Mouse (Mus musculus): ENCODE measurements around the gene Gm21149.
"Not testable (repeated sequence)": the region's sequence is repeated elsewhere in the genome, so short reads cannot be mapped to it uniquely, and the experiment has no call there.

The Gm21149 gene

DNA sequence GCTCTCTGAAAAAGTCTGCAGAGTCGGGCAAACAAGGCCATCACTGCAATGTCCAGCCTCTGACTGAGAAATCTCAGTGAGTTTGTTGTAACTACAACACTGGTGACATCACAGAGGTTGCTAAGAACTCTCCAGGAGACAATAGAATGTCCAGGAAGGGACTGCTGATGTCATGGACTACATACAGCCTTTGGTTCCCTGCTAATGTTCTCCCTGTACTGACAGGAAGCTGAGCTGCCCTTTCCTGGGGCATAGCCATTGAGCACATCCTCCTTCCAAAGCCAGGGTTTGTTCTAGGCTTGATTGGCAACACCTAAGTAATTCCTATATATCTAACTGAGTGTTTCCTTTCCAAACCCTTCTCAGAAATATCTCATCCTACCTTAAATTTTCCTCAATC lies at the start of gene Gm21149:
Gm21149 (minus strand) TSS at position 101 of the 400 bp plus-strand sequence.
- DNase-seq (ENCODE audit: low read depth, low spot score), result not testable (repeated sequence)

DNA sequence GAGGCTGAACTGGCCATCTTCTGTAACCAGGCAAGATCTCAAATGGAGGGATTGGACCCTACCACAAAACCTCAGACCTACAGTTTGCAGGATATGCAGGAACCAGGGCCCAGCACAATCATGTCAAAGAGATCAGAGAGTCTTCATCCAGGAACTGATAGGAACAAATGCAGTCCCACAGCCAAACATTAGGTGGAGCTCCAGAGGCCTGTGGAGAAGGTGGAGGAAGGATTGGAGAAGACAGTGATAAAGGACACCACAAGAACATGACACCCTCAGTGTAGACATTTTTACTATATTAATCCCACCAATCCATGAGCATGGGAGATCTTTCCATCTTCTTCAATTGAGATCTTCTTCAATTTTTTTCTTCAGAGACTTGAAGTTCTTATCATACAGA lies 46.1 kb upstream of the Gm21149 start:
- not testable (repeated sequence) for DNase-seq (ENCODE audit: low read depth, low spot score)

DNA sequence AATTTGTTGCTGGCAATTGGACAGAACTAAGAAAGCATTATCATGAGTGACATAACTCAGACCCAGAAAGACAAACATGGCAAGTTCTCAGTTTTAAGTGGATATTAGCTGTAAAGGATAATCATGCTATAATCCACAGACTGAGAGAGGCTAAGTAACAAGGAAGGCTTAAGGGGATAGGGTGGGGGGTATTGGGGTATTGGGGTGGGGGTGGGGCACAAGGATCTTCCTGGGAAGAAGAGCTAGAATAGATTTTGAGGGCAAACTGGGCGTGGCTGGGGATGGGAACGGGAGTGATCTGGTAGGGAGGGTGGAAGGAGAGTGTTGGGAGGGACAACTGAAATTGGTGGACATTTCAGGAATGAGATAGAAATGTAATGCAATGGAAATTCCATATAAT lies 45.7 kb upstream of the Gm21149 start:
- not testable (repeated sequence) for DNase-seq (ENCODE audit: low read depth, low spot score)

DNA sequence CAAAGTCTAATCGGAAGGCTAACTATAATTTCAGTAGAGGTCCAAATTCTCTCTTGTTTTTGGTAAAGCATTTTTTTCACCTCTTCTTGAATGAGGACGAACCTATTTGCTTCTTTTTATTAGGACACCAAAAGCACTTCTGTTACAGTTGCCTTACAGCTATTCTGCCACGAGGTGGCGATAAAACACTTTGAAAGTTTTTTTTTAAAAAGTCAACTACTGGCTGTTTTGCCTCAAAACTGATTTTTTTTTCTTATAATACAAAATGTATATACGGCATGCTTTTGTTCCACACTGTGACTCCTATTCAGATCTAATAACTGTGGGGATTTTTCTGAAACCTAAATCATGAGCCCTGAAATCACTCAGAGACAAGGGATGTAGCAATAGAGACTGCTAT lies 44.1 kb upstream of the Gm21149 start:
- not testable (repeated sequence) for DNase-seq (ENCODE audit: low read depth, low spot score)

DNA sequence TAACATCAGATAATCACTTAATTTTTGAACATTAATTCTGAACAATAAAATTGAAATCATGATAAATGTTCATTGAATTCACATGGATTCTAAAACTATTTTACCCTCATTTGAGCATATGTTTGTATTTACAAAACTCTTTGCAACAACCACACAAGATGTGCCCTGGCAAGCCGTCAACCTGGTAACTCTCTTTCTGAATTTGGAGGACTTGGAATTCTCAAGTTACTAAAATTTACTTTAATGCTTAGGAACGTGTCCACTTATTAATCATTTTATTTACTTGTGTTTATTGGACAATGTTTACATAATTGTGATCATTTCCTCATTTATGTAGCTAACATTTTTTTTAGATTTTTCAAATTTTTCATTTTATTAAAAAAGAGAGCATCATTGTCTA lies 40.8 kb upstream of the Gm21149 start:
- not testable (repeated sequence) for DNase-seq (ENCODE audit: low read depth, low spot score)

DNA sequence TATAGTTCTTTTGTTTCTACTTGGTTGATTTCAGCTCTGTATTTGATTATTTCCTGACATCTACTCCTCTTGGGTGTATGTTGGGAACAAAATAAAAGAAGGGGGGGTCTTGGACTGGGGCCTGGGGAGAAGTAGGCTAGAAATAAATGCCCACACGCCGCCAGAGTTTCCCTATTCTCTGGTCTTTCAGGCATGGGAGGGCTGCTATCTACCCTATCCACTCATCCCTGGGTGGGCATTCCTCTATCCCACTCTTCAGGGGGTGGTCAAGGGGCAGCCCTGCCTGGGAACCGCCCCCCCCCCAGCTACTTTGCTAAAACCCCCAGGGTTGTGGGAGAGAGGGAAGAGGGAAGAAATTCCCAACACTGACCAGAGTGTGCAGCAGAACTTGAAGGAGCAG lies 35.9 kb upstream of the Gm21149 start:
- DNase-seq (ENCODE audit: low read depth, low spot score), result not testable (repeated sequence)

DNA sequence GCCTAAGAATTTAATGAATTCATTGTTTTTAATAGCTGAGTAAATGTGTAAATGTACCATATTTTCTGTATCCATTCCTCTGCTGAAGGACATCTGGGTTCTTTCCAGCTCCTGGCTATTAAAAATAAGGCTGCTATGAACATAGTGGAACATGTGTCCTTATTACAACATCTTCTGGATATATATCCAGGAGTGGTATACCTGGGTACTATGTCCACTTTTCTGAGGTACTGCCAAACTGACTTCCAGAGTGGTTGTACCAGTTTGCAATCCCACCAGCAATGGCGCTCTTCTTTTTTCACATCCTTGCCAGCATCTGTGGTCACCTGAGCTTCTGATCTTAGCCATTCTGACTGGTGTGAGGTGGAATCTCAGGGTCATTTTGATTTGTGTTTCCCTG lies 33.6 kb upstream of the Gm21149 start:
- not testable (repeated sequence) for DNase-seq (ENCODE audit: low read depth, low spot score)

DNA sequence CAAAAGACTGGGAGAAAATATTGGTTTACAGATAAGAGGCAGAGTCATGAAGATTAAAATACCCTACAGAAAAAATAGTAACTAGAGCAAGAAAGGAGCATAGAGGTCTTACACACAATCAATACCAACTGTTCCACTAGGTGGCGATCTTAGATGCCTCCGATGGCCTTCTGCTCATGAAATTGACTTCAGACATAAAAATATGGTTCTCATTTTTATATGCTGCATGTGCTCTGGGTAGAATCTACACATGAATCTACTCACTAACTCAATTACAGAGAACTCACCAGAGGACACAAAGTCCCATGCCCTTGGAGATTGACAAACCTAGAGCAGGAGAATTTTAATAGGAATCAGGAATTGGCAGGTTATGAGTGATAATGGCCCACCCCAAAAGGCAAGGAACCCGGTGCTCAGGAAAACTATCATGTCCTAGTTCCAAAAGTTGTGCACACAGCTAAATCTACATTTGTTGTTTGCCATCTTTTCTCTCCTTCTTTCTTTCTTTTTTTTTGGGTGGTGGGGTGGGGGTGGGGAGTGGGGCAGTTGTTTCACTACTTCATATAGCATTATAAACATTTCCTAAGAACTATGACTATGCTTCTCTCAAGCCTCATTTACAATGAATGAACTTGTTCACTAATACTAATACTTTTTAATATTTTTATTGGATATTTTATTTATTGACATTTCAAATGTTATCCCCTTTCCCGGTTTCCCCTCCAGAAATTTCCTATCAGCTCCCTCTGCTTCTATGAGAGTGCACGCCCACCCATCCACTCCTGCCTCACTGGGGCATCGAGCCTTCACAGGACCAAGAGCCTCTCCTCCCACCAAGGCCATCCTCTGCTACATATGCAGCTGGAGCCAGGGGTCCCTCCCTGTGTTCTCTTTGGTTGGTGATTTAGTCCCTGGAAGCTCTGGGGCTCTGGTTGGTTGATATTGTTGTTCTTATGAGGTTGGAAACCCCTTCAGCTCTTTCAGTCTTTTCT lies 32.4 kb upstream of the Gm21149 start:
- not testable (repeated sequence) for DNase-seq (ENCODE audit: low read depth, low spot score)

DNA sequence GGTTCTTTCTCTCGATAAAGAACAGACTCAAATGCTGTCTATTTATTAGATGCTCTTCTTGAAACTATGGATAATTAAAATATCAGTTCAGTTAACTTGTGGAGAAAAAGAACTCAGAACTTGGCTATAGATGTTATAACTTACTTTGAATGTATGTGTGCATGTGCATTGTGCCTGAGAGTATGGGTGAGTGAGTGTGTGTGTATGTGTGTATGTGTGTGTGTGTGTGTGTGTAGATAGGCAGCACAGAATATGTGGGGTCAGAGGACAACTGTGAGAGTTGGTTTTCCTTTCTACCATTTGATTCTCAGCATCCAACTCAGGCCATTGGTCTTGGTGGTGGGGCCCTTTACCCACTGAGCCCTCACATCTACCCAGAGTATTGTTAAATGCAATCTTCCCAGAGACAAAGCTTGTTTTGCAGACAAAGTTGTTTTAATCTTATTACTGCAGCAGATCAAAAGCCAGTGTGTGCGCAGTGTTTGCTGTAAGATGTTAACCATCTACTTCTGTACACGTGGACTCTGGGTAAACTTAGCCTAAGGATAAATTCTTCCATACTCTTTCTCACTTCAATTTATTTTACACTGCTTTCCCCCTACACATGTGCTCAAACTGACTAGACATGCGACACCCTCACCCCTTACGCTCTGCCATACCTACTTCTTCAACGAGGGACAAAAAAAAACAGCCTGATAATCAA lies 31.6 kb upstream of the Gm21149 start:
- not testable (repeated sequence) for DNase-seq (ENCODE audit: low read depth, low spot score)

DNA sequence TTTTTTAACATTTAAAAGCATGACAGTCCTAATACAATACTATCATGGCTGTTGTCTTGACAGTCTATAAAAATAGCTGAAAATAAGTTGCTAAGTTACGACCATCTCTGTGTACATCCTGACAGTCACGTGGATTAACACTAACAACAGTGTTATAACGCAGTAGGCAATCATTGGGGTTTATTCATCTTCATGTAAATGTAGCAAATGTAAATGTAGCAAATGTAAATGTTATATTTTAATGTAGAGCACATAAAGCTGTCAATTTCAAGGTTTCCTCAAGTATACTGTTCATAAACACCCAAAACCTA lies 30.9 kb upstream of the Gm21149 start:
- DNase-seq (ENCODE audit: low read depth, low spot score), result no peak

DNA sequence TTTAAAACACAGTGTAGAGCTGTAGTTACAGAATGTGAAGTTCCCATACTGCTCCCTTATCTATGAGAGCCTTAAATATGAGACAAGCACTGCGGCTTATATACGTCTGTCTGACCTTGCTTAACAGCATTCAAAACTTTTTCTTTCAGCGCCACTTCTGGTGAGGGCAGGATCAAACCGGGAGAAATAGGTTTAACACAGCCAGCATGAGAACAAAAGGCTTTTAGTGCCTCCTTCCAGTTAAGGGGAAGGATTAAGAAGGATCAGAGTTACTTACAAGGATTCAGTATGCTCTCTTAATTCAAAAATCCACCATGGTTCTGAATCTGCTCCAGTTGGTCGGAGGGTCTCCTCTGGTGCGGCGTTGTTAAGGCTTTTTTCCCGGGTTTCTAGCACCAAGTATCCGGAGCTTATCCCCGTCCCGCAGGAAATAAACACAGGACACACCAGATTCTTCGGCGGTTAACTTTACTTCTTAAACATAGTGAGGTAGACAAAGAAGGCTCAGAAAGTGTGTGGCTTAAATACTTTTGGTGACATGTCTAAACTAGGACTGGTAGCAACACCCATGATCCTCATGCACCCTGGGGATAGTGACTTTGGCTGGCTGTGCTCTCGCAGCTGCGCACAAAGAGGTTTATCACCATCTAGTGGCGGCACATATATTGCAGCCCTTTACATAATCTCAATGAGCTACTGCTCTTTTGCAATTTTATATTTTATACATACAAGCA lies 30.4 kb upstream of the Gm21149 start:
- peak; percentile 25 for DNase-seq (ENCODE audit: low read depth, low spot score)

DNA sequence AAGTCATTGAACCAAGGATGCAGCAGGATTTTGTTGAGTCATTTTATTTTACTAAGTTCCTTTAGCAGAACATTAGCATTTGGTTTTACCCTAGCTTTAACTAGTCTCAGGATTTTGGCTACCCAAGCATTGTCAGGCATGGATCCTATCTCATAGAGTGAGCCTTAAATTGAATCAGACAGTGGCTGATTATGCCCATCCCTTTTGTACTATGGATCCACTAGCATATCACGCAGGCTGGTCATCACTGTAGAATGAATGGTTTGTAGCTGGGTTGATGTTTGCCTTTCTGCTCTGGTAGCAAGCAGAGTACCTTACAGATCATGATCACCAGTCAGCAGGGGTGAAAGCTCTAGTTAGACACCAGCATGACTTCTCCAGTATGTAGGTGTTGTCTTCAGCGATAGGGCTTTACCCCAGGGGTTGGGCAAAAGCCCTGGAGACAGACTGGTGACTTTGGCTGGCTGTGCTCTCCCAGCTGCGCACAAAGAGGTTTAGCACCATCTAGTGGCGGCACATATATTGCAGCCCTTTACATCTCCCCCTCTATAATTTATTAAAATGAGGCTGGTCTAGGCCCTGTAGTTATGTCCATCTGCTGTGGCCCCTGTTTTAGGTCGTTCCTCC lies 22.6 kb upstream of the Gm21149 start:
- not testable (repeated sequence) for DNase-seq (ENCODE audit: low read depth, low spot score)

DNA sequence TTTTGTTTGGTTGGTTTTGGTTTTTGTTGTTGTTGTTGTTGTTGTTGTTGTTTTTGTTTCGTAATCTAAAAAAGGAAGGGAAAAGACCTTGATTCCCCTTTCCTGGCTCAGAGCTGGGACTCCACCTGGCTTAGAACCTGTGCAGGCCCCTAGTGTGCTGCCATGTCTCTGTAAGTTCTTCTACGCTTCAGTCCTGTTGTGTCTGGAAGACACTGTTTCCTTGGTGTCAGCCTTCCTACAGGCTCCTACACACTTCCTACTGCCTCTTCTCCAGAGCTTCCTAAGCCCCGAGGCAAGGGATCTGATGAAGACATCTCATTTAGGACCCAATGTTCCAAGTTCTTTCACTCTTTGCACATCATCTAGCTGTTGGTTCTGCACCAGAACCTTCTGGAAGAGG lies 22.0 kb upstream of the Gm21149 start:
- not testable (repeated sequence) for DNase-seq (ENCODE audit: low read depth, low spot score)

DNA sequence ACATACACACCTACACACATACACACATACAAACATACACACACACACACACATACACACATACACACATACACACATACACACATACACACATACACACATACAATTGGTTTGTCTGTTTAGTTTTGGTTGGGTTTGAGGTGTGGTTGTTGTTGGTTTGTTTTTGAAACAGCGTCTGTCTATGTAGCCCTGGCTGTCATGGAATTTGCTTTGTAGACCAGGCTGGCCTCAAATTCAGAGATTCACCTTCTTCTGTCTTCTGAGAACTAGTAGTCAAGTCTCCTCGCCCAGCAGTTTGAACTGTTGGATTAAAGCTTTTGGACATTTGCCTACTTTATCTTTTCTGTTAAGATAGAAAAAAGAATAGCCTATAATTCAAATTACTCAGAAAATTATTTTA lies 14.6 kb upstream of the Gm21149 start:
- DNase-seq (ENCODE audit: low read depth, low spot score), result not testable (repeated sequence)

DNA sequence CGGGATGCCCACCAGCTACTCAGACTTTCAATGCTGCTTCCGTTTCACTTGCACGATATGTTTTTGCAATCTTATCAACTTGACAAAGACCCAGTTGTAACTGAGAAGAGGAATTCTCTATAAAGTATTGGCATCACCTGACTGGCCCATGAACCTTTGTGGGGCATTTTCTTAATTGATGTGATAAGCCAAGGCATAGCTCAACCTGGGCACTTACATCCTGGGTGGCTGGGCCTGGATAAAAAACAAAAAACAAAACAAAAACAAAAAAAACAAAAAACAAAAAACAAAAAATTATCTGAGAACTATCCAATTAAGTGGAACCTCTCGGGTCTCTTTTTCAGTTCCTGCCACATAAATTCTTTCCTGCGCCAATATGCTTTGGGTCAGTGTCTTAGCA lies 12.4 kb upstream of the Gm21149 start:
- DNase-seq (ENCODE audit: low read depth, low spot score), result no peak

DNA sequence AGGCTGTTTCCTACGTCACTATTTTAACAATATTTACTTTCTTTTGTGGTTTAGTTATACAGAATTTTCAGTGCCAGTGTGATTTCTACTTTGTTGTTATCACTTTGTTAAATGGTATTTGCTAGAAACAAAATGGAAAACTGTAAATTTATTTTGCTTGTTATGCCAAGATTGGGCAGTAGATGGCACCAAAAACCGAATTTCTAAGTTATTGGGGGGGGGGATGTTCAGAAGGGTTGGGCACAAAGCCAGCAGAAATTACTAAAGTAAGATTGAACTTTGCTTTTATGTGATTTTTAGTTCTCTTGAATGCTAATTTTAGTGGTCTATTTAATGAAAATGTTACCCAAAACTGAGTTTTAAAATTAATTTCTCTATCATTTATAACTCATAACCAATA lies 8.3 kb upstream of the Gm21149 start:
- DNase-seq (ENCODE audit: low read depth, low spot score), result not testable (repeated sequence)

DNA sequence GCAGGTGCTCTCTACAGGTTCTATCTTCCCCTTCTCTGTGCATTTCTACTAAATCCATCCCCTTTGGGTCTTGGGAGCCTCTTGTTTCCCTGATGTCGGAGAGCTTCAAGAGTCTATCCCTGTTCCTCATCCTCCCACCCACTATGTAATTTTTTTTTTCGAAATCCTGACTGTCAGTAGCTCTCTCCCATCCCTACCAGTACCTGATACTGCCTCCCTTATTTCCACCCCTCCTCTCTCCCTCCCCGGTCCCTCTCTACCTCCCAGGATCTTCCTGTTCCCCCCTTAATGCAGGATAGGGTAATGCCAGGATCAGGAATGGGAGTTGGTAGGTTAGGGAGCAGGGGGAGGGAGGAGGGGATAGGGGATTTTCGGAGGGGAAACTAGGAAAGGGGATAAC lies 7.3 kb upstream of the Gm21149 start:
- DNase-seq (ENCODE audit: low read depth, low spot score), result not testable (repeated sequence)

DNA sequence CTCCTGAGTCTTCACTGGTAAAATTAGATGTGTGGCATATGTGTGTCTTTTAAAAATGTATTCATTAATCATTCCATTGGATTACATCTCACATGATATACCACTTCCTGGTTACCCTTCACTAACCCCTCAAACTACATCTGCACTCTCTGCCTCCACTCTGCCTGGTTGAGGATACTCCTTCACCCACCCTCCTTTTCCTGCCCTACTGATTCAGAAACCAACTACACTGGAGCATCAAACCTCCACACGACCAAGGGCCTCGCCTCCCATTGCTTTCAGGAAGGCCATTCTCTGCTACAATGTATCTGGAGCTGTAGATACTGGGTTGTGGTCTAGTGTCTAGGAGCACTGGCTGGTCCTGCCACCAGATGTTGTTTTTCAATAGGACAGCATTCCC lies 6.5 kb upstream of the Gm21149 start:
- DNase-seq (ENCODE audit: low read depth, low spot score), result not testable (repeated sequence)

DNA sequence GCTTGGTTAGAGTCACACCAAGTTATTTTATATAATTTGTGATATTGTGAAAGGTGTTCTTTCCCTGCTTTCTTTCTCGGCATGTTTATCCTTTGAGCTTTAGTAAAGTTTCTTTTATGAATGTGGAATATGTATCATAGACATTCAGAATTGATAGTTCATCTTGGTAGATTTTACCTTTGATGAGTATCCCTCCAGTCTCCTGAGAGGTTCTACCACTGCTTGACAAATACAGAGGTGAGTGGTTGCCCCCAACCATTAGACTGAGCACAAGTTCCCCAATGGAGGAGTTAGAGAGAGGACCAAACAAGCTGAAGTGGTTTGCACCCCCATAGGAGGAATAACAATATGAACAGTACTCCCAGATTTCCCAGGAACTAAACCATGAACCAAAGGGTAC lies 6.2 kb downstream of the Gm21149 start:
- DNase-seq (ENCODE audit: low read depth, low spot score), result not testable (repeated sequence)

DNA sequence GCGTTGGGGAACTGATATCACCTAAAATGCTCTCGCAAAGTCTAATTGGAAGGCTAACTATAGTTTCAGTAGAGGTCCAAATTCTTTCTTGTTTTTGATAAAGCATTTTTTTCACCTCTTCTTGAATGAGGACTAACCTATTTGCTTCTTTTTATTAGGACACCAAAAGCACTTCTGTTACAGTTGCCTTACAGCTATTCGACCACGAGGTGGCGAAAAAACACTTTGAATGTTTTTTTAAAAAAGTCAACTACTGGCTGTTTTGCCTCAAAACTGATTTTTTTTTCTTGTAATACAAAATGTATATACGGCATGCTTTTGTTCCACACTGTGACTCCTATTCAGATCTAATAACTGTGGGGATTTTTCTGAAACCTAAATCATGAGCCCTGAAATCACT lies 8.6 kb downstream of the Gm21149 start:
- DNase-seq (ENCODE audit: low read depth, low spot score), result not testable (repeated sequence)

DNA sequence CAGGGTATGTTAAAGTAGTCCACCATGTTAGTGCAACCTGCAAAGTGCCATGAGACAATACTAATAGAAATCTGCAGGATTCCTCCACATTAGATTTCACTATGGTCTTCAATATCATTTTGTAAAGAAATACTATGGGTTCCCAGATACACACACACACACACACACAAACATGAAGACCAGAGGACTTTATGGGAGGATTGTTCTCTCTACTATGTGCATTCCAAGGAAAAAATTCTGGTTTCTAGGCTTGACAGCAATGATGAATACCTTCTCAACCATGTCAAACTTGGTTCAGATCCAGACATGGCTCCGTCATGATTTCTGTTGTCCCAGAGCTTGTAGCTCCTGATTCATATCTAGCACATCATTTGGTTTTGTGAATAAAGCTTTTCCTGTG lies 10.1 kb downstream of the Gm21149 start:
- DNase-seq (ENCODE audit: low read depth, low spot score), result not testable (repeated sequence)

DNA sequence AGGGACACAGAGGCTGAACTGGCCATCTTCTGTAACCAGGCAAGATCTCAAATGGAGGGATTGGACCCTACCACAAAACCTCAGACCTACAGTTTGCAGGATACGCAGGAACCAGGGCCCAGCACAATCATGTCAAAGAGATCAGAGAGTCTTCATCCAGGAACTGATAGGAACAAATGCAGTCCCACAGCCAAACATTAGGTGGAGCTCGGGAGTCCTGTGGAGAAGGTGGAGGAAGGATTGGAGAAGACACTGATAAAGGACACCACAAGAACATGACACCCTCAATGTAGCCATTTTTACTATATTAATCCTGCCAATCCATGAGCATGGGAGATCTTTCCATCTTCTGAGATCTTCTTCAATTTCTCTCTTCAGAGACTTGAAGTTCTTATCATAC lies 12.8 kb downstream of the Gm21149 start:
- not testable (repeated sequence) for DNase-seq (ENCODE audit: low read depth, low spot score)
